Mouse (Mus musculus) C2C12 (cell line): ENCODE results near the gene Map4k4. TPM values are rescaled to one million over a fixed set of nuclear protein-coding genes. Genes with fewer than 3 reads are reported as not detected.

Experiments
- H3K27me3 ChIP-seq: one replicate; pipeline ENCODE4 v1.6.1; 2011; ENCODE audit not compliant: control insufficient read depth, insufficient read depth, insufficient read length
- H3K36me3 ChIP-seq: one replicate; pipeline ENCODE4 v1.6.1; 2011; ENCODE audit not compliant: control insufficient read depth, insufficient read depth
- H3K4me3 ChIP-seq: one replicate; pipeline ENCODE4 v1.5.1; 2011; ENCODE audit warnings: mild to moderate bottlenecking, control low read depth; ENCODE audit not compliant: poor library complexity, insufficient read depth, severe bottlenecking
- H3K79me2 ChIP-seq: one replicate; pipeline ENCODE4 v1.6.1; 2011; ENCODE audit not compliant: control insufficient read depth, insufficient read depth
- H3K79me3 ChIP-seq: one replicate; pipeline ENCODE4 v1.6.1; 2011; ENCODE audit warnings: low read depth, control low read depth
- H3ac ChIP-seq: one replicate; pipeline ENCODE3; 2011; ENCODE audit warnings: low read depth; ENCODE audit not compliant: control insufficient read depth, insufficient read length
- CEBPB ChIP-seq: IDR thresholded peaks from one replicate; pipeline ENCODE4 v1.6.1; 2011; ENCODE audit warnings: low read depth, mild to moderate bottlenecking, control low read depth, moderate library complexity
- CTCF ChIP-seq: IDR thresholded peaks from one replicate; pipeline ENCODE4 v1.5.1; 2011; ENCODE audit not compliant: control insufficient read depth, insufficient read depth, insufficient read length
- FOSL1 ChIP-seq: IDR thresholded peaks from one replicate; pipeline ENCODE4 v1.8.0; 2011; ENCODE audit warnings: mild to moderate bottlenecking, low read length; ENCODE audit not compliant: poor library complexity, insufficient read depth, severe bottlenecking
- MAX ChIP-seq: IDR thresholded peaks from one replicate; pipeline ENCODE4 v1.6.1; 2011; ENCODE audit warnings: mild to moderate bottlenecking, control low read depth
- MYOD1 ChIP-seq: IDR thresholded peaks from one replicate; pipeline ENCODE4 v1.6.1; 2011; ENCODE audit warnings: low read depth; ENCODE audit not compliant: control insufficient read depth, insufficient read length
- MYOG ChIP-seq: IDR thresholded peaks from one replicate; pipeline ENCODE4 v1.6.1; 2011; ENCODE audit not compliant: control insufficient read depth, insufficient read length; ENCODE audit errors: extremely low read depth
- USF1 ChIP-seq: IDR thresholded peaks from one replicate; pipeline ENCODE4 v1.6.1; 2011; ENCODE audit warnings: low read depth, mild to moderate bottlenecking, control low read depth, moderate library complexity
- polyA plus RNA-seq: library from polyadenylated mRNA; unstranded; fragments of >200 nt; fragmentation: generic; extraction: Trizol; gene quantifications from one replicate; pipeline ENCODE4 v1.2.1, GENCODE M21; 2012; ENCODE audit warnings: missing spikeins

The Map4k4 gene
- polyA plus RNA-seq, 1 experiment, result 141 TPM

DNA sequence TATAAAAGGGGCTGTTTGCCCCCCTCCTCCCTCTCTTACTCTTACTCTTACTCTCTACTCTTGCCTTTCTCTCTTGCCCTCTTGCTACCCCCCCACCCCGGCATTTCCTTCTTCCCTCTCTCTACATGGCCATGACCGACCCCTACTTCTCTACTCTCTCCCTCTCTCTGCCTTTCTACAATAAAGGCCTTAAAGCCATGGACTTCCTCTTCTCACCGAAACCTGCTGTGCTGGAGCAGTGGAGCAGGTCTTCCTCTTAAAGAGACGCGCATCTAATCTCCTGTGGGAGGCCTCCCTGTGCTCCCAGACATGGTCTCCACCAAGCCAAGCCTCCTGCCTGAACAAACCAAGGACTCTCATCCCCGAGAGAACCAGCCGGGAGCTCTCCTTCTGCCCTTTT lies 154.3 kb downstream of the Map4k4 start:
- TF ChIP-seq FOSL1 (no peak), USF1 (no peak), MAX (no peak), MYOD1 (no peak), MYOG (no peak), CEBPB (no peak), CTCF (no peak)
- Histone ChIP-seq H3K4me3 (no peak overlapping the region), H3K27me3 (no peaks in the 10 kb centered on the region), H3ac (no peak overlapping the region), H3K36me3 (no peaks in the 10 kb centered on the region), H3K79me2 (no peaks in the 10 kb centered on the region), H3K79me3 (no peaks in the 10 kb centered on the region)

DNA sequence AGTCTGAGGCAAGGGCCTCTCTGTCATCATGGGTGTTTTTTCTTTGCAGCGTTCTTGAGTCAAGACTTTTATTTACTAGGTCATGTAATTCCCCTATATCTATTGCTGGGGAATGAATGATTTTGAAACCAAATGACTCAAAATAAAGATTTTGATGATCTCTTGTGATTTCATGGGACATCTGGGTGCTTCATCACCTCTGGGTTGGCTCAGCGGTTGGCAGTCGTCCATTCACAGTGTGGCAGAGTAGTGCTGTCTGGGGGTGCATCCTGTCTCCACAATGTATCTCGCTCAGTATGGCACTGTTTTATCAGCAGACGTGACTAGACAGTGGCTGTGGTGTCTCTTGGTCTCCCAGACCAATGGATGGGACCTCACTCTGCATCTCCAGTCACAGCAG lies 155.2 kb downstream of the Map4k4 start:
- H3K27me3 ChIP-seq, result no peaks in the 10 kb centered on the region

DNA sequence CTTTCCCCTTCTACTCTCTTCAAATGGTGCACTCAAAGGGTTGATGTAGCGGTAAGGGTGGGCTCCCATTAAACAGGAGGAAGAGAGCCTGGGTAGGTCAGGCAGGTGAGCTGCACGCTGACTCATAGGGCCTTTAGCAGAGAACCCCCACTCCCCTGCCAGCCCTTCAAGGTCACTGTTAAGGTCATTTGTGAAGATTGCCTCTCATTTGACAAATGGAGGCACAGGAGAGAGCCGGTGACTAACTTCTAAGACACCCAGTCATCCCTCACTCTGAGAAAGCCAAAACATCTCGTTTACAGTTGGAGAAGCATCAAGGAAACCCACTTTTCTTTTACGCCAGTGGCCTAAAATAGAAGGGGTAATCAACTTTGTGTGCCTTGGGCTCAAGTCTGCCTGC lies 156.6 kb downstream of the Map4k4 start:
- TF ChIP-seq USF1 (no peak), CTCF (no peak), FOSL1 (no peak), CEBPB (no peak), MYOD1 (no peak)

More for the DNA sequence above, 155.2 kb downstream of the Map4k4 start:
- TF ChIP-seq MAX, result no peak
- TF ChIP-seq CTCF, result no peak
- TF ChIP-seq FOSL1, result no peak
- no peak for TF ChIP-seq MYOG
- Histone ChIP-seq H3K79me2 (no peaks in the 10 kb centered on the region), H3ac (no peak overlapping the region), H3K36me3 (no peaks in the 10 kb centered on the region), H3K79me3 (no peaks in the 10 kb centered on the region), H3K4me3 (no peak overlapping the region)

DNA sequence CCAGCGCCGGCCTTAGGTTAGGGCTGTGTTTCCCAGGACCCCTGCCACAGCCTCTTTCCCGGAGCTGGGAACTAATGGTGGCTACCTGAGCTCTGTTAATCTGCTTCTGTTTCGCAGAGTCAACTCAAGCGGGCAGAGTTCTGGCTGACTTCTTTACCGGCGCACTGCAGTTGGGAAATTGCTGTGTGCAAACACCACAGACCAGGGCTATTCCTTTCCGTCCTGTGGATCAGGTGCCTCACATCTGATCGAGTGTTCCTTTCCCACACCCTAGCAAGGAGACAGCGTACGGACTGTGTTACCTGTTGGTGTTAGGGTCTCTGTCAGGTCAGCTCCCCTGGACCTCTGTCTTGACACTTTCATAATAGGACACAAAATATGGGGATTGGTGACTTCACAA lies 157.3 kb downstream of the Map4k4 start:
- no peaks in the 10 kb centered on the region for H3K36me3 ChIP-seq
- H3K27me3 ChIP-seq, result no peaks in the 10 kb centered on the region

More for the DNA sequence above, 156.6 kb downstream of the Map4k4 start:
- Histone ChIP-seq H3K79me2 (no peaks in the 10 kb centered on the region), H3K79me3 (no peaks in the 10 kb centered on the region), H3K27me3 (no peaks in the 10 kb centered on the region), H3K36me3 (no peaks in the 10 kb centered on the region), H3K4me3 (no peak overlapping the region), H3ac (no peak overlapping the region)

DNA sequence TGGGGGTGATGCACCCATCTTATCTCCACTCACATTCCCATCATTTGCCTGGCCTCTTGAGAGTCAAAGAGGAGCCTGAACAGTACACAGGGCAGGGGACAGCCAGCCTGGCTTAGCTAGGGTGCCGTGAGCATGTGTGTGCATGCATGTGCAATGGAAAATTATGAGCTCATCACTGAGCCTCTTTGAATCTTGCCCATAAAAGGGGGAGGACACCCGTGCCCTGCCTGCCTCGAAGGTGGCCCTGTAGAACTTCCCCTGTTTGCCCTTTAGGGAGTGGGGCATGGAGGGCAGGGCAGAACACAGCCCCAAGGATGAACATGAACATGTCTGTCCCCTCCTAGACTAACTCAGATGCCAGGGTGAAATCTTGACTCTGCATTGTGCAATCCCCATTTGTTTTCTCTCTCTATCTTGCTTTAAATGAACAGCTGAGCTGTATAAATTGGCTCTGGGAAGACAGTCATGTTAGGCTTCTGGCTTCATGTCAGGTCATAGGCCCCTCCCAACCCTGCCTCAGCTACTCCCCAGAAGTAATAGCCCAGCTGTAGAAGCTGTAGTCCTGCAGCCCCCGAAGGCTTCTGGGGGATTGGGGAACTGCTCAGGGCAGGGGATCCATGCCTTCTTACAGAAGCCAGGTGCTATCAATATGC lies 158.5 kb downstream of the Map4k4 start:
- Histone ChIP-seq H3K27me3 (no peaks in the 10 kb centered on the region), H3ac (no peak overlapping the region), H3K79me2 (no peaks in the 10 kb centered on the region), H3K36me3 (no peaks in the 10 kb centered on the region), H3K79me3 (no peaks in the 10 kb centered on the region), H3K4me3 (no peak overlapping the region)
- TF ChIP-seq MYOG, result no peak
- TF ChIP-seq MAX, result no peak
- no peak for TF ChIP-seq USF1
- TF ChIP-seq CEBPB, result no peak
- no peak for TF ChIP-seq CTCF
- TF ChIP-seq FOSL1, result no peak
- TF ChIP-seq MYOD1, result no peak

More for the DNA sequence above, 157.3 kb downstream of the Map4k4 start:
- Histone ChIP-seq H3K4me3 (no peak overlapping the region), H3K79me2 (no peaks in the 10 kb centered on the region), H3K79me3 (no peaks in the 10 kb centered on the region), H3ac (no peak overlapping the region)
- TF ChIP-seq FOSL1, result no peak
- no peak for TF ChIP-seq MAX
- no peak for TF ChIP-seq CTCF
- no peak for TF ChIP-seq MYOG

DNA sequence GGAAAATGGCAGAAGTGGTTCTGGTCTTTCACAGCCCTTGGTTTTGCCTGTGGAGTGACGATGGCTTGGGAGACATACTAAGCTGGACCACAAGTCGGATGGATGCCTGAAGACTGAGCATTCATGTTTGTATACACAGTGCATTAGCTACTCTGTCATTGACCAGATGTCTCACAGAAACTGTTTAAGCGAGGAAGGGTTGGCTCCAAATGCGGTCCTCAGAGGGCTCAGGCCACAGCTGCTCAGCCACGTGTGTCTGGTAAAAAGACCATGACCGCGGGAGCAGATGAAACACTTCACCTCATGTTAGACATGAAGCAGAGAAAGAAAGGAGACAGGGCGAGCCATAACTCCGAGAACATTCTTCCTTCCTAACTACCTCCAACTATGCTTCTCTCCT lies 160.6 kb downstream of the Map4k4 start:
- Histone ChIP-seq H3K79me3 (no peaks in the 10 kb centered on the region), H3ac (no peak overlapping the region), H3K4me3 (no peak overlapping the region), H3K36me3 (no peaks in the 10 kb centered on the region), H3K79me2 (no peaks in the 10 kb centered on the region), H3K27me3 (no peaks in the 10 kb centered on the region)
- TF ChIP-seq MAX, result no peak
- no peak for TF ChIP-seq CTCF
- TF ChIP-seq FOSL1, result no peak
- TF ChIP-seq CEBPB, result no peak
- no peak for TF ChIP-seq MYOD1
- no peak for TF ChIP-seq USF1
- TF ChIP-seq MYOG, result no peak
